Mouse (Mus musculus): ENCODE results near the gene Krt77. TPM values are rescaled to one million over a fixed set of nuclear protein-coding genes. Genes with fewer than 3 reads are reported as not detected.

The Krt77 gene
- polyA plus RNA-seq, 1 experiment = not detected

DNA sequence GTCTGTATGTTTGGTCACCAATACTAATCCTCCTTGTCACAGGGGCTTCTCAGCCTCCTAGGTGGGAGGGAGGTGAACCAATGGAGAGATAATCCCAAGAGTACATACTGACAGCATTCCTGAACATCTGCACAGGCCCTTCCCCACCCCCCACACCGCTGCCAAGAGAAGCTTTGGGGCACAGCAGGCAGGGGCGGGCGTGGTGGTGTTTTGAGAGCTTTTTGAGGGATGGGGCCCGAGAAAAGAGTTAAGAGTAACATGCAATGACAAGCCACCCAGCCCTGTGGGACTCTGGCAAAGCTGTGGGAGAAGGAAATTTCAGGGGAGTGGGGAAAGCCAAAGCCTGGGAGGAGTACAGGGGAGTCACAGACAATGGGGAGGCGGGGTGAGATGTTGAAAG lies 15.2 kb downstream of the Krt77 start:
- H3K27ac ChIP-seq (ENCODE audit: control insufficient read depth, insufficient read depth, low read depth, low read length, poor library complexity) = no peak overlapping the region
- TF ChIP-seq POLR2A (IDR thresholded peaks at IDR 0.05; ENCODE audit: borderline replicate concordance, control insufficient read depth, low read depth, low read length) (no peak), CTCF (IDR thresholded peaks at IDR 0.05; ENCODE audit: control insufficient read depth, insufficient read depth, low read length) (no peak)
- 30% methylated on average over 5 of the region's 5 CpGs for WGBS
- no peak overlapping the region for H3K4me3 ChIP-seq (replicated peaks; ENCODE audit: control insufficient read depth, low read depth, low read length)
- H3K4me1 ChIP-seq (ENCODE audit: control insufficient read depth, insufficient read depth, low read length) = no peaks in the 10 kb centered on the region

DNA sequence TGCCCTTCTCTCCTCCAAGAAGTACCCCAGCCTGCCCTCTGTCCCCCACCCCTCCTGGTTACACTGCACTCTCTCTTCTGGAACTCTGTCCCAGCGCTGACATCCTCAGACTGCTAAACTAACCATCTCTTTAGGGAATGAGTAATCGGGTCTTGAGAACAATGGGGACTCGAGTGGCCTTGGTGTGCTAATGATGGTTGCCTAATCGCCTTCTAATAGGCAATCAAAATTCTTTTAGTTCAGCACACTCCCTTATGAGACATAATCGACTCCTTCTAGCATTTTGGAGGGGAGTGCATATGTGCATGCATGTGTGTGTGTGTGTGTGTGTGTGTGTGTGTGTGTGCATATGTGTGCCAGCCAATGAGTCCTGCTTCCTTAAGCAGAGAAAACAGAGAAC lies 16.9 kb downstream of the Krt77 start:
- Histone ChIP-seq H3K4me1 (ENCODE audit: control insufficient read depth, insufficient read depth, low read length) (no peaks in the 10 kb centered on the region), H3K27ac (ENCODE audit: control insufficient read depth, insufficient read depth, low read depth, low read length, poor library complexity) (no peak overlapping the region), H3K4me3 (replicated peaks; ENCODE audit: control insufficient read depth, low read depth, low read length) (no peak overlapping the region)
- TF ChIP-seq CTCF (IDR thresholded peaks at IDR 0.05; ENCODE audit: control insufficient read depth, insufficient read depth, low read length) = no peak
- no peak for TF ChIP-seq POLR2A (IDR thresholded peaks at IDR 0.05; ENCODE audit: borderline replicate concordance, control insufficient read depth, low read depth, low read length)
- 29% methylated on average over 5 of the region's 5 CpGs for WGBS

DNA sequence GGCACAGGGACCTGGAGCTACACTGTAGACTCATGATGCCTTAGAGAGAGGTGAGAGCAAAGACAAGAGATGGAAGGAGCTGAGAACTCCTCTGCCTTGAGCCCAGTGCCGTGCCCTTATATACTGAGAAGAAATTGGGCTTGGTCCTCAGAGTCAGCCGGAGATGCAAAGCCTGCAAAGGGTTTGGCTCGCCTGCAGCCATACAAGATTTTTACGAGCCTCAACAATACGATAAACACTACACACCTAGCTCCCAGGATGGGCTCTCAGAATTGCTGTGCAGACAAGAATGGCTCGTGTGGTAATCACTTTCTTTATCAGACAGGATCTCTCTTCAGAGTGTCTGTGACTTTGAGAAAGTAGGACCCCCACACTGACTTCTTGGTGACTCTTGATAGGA lies 18.8 kb downstream of the Krt77 start, which contains the start of gene Krt1:
Gene Krt1 (minus strand): TSS at position 101 of the 400 bp plus-strand sequence.
- H3K27ac ChIP-seq (ENCODE audit: control insufficient read depth, insufficient read depth, low read depth, low read length, poor library complexity) = no peak within 1 kb of the TSS
- WGBS = 74% methylated on average over 6 of the region's 6 CpGs
- no peaks in the 10 kb centered on the region for H3K4me1 ChIP-seq (ENCODE audit: control insufficient read depth, insufficient read depth, low read length)
- H3K4me3 ChIP-seq (replicated peaks; ENCODE audit: control insufficient read depth, low read depth, low read length) = no peak within 1 kb of the TSS
- TF ChIP-seq CTCF (IDR thresholded peaks at IDR 0.05; ENCODE audit: control insufficient read depth, insufficient read depth, low read length) (no peak), POLR2A (IDR thresholded peaks at IDR 0.05; ENCODE audit: borderline replicate concordance, control insufficient read depth, low read depth, low read length) (no peak)

DNA sequence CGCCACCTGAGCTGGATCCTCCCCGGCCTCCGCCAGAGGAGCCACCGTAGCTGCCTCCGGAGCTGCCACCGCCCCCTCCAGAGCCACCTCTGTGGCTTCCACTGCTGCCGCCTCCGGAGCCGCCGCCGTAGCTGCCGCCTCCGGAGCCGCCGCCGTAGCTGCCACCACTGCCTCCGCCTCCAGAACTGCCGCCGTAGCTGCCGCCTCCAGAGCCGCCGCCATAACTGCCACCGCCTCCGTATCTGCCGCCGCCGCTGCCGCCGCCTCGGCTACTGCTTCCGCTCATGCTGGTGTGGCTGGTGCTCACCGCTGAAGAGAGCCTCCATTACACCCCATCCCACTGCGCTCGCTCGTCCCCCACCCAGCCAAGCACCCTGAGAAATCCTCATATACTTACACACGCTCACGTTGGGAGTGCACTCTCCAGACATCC lies 23.5 kb downstream of the Krt77 start:
- Histone ChIP-seq H3K4me3 (replicated peaks; ENCODE audit: control insufficient read depth, low read depth, low read length) (no peak overlapping the region), H3K4me1 (ENCODE audit: control insufficient read depth, insufficient read depth, low read length) (no peaks in the 10 kb centered on the region), H3K27ac (ENCODE audit: control insufficient read depth, insufficient read depth, low read depth, low read length, poor library complexity) (no peak overlapping the region)
- whole genome bisulfite sequencing = 3% methylated on average over 37 of the region's 37 CpGs
- TF ChIP-seq POLR2A (IDR thresholded peaks at IDR 0.05; ENCODE audit: borderline replicate concordance, control insufficient read depth, low read depth, low read length) = no peak

DNA sequence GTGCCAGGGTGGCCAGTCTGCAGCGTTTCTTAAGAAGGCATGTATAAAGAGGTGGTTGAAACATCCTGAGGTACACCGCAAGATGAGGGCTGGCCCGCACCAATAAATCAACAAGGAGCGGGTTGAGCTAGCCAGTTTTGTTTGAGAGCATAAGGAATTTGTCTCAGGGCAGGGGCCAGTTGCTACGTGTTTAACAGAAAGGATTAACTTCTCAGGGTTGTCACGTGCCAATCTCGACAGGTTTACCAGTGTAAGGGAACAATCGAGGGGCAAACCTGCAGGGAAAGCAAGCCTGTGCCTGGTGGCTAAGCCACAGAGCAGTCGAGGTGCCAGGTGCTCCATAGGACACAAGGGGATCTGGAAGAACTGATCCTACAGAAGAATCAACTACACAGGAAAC lies 26.3 kb downstream of the Krt77 start:
- H3K27ac ChIP-seq (ENCODE audit: control insufficient read depth, insufficient read depth, low read depth, low read length, poor library complexity) = no peak overlapping the region
- H3K4me1 ChIP-seq (ENCODE audit: control insufficient read depth, insufficient read depth, low read length) = no peaks in the 10 kb centered on the region
- TF ChIP-seq CTCF (IDR thresholded peaks at IDR 0.05; ENCODE audit: control insufficient read depth, insufficient read depth, low read length) = no peak
- no peak for TF ChIP-seq POLR2A (IDR thresholded peaks at IDR 0.05; ENCODE audit: borderline replicate concordance, control insufficient read depth, low read depth, low read length)
- WGBS = 54% methylated on average over 9 of the region's 9 CpGs
- H3K4me3 ChIP-seq (replicated peaks; ENCODE audit: control insufficient read depth, low read depth, low read length) = no peak overlapping the region

DNA sequence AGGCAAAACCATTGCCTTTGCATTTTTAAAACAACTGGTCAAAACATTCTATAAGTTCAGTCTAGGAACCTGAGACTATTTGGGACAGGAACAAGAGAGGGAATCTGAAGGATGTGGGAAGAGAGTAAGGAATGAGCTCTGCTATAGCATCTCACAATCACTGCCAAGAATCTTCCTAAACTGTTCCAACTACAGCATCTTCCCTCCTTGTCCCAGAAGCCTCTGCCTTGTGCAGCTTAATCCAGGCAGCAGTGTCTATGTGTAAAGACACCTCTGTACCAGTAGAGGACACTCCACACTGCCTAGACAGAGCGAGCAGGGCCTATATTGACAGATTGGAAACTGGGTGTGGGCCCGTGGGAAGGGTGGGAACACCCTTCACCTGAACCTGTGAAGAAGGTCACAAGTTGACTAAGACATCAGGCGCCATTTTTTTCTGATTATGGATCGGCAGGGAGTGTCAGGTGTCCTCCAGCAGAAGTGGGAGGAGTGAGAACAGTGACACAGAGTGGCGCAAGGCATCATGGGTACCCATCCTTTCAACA lies 34.6 kb downstream of the Krt77 start:
- WGBS = 61% methylated on average over 5 of the region's 5 CpGs
- TF ChIP-seq POLR2A (IDR thresholded peaks at IDR 0.05; ENCODE audit: borderline replicate concordance, control insufficient read depth, low read depth, low read length) (no peak), CTCF (IDR thresholded peaks at IDR 0.05; ENCODE audit: control insufficient read depth, insufficient read depth, low read length) (no peak)
- no peak overlapping the region for H3K4me3 ChIP-seq (replicated peaks; ENCODE audit: control insufficient read depth, low read depth, low read length)
- H3K4me1 ChIP-seq (ENCODE audit: control insufficient read depth, insufficient read depth, low read length) = no peaks in the 10 kb centered on the region
- H3K27ac ChIP-seq (ENCODE audit: control insufficient read depth, insufficient read depth, low read depth, low read length, poor library complexity) = no peak overlapping the region

DNA sequence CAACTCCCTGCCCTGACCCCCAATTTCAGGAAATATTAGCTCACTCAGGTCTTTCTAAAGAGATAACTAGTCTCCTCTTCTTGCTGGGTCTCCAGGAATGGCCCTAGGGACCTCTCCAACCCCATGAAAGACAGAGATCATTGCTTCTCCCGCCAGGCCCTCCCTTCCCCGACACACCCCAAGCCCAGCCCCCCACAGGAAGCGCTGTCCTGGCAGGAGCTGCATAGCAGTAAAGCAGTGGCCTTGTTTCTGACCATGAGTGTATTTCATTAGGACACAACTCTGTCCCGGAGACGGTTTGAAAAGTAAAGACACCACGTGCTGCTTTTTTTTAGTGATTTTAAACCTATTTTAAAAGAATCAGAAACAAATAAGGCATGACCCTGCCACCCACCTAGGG lies 36.4 kb downstream of the Krt77 start:
- no peak overlapping the region for H3K27ac ChIP-seq (ENCODE audit: control insufficient read depth, insufficient read depth, low read depth, low read length, poor library complexity)
- no peak for TF ChIP-seq POLR2A (IDR thresholded peaks at IDR 0.05; ENCODE audit: borderline replicate concordance, control insufficient read depth, low read depth, low read length)
- no peak for TF ChIP-seq CTCF (IDR thresholded peaks at IDR 0.05; ENCODE audit: control insufficient read depth, insufficient read depth, low read length)
- WGBS = 51% methylated on average over 6 of the region's 6 CpGs
- no peak overlapping the region for H3K4me3 ChIP-seq (replicated peaks; ENCODE audit: control insufficient read depth, low read depth, low read length)
- no peaks in the 10 kb centered on the region for H3K4me1 ChIP-seq (ENCODE audit: control insufficient read depth, insufficient read depth, low read length)

DNA sequence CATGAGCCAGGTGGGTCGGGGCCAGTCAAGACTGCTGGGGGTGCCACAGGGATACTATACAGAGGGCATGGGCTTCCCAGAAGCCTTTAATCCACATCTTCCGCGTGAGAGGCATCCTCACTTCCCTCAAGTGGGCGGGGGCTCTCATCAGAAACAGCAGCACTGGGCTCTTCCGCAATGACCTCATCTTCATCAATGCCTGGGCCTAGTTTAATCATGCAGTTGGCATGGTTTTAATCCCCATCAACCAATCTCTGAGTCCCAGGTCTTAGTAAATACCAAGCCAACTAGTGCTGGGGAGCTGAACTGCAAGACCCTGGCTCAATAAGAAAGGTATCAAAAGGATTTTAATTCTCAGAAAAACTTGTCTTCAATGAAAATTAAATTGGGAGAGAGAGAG lies 40.1 kb downstream of the Krt77 start:
- TF ChIP-seq POLR2A (IDR thresholded peaks at IDR 0.05; ENCODE audit: borderline replicate concordance, control insufficient read depth, low read depth, low read length) (no peak), CTCF (IDR thresholded peaks at IDR 0.05; ENCODE audit: control insufficient read depth, insufficient read depth, low read length) (no peak)
- H3K27ac ChIP-seq (ENCODE audit: control insufficient read depth, insufficient read depth, low read depth, low read length, poor library complexity) = no peak overlapping the region
- WGBS = 65% methylated on average over 5 of the region's 5 CpGs
- H3K4me1 ChIP-seq (ENCODE audit: control insufficient read depth, insufficient read depth, low read length) = no peaks in the 10 kb centered on the region; the same call in 1 of the 2 replicates
- no peak overlapping the region for H3K4me3 ChIP-seq (replicated peaks; ENCODE audit: control insufficient read depth, low read depth, low read length)

DNA sequence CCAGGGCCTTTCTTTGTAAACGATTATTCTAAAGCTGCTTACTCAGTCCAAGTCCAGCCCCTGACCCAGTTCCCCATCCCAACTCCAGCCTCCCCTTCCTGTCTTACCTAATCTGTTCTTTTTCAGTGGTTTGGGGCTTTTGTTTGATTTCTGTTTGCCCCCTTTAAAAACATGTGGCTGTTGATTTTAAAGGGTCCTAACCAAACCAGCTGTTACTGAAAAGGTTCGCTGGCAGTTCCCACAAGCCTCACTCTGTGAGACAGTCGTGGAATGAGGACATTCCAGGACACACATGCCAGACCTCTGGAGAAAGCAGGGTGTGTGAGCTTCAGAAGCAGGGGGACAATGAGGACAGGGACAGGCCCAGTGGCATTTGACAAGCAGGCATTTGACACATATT lies 47.7 kb downstream of the Krt77 start:
- Histone ChIP-seq H3K27ac (ENCODE audit: control insufficient read depth, insufficient read depth, low read depth, low read length, poor library complexity) (no peak overlapping the region), H3K4me3 (replicated peaks; ENCODE audit: control insufficient read depth, low read depth, low read length) (no peak overlapping the region), H3K4me1 (ENCODE audit: control insufficient read depth, insufficient read depth, low read length) (no peaks in the 10 kb centered on the region)
- TF ChIP-seq POLR2A (IDR thresholded peaks at IDR 0.05; ENCODE audit: borderline replicate concordance, control insufficient read depth, low read depth, low read length) (no peak), CTCF (IDR thresholded peaks at IDR 0.05; ENCODE audit: control insufficient read depth, insufficient read depth, low read length) (no peak)
- WGBS = 26% methylated on average over 3 of the region's 3 CpGs

Data from bone marrow, adult 2 months (tissue).